Mouse (Mus musculus) lung, adult 2 months (tissue): ENCODE results near the gene Galnt6.

Experiments used
- CTCF ChIP-seq: fragments of 200-500 bp; IDR thresholded peaks from 2 replicates; pipeline ENCODE4 v1.5.1; 2011; ENCODE audit warnings: mild to moderate bottlenecking, low read length, control low read depth; ENCODE audit not compliant: insufficient read depth
- POLR2A ChIP-seq: fragments of 200-500 bp; IDR thresholded peaks from 2 replicates; pipeline ENCODE4 v1.6.1; 2011; ENCODE audit warnings: low read depth, mild to moderate bottlenecking, control low read depth, low read length, borderline replicate concordance; ENCODE audit errors: extremely low read depth

- no peak for TF ChIP-seq CTCF
- no peak for TF ChIP-seq POLR2A
Observed at GRCm38 (mm10) chr15:100675486-100675885, 53.7 kb downstream of the Galnt6 start.
